Mouse (Mus musculus): Measurements from ENCODE around the gene Tmigd1. TPM values are rescaled to one million over a fixed set of nuclear protein-coding genes. Genes with fewer than 3 reads are reported as not detected.

The Tmigd1 gene
- polyA plus RNA-seq, 1 experiment from 2014 or later: 1.7 TPM

DNA sequence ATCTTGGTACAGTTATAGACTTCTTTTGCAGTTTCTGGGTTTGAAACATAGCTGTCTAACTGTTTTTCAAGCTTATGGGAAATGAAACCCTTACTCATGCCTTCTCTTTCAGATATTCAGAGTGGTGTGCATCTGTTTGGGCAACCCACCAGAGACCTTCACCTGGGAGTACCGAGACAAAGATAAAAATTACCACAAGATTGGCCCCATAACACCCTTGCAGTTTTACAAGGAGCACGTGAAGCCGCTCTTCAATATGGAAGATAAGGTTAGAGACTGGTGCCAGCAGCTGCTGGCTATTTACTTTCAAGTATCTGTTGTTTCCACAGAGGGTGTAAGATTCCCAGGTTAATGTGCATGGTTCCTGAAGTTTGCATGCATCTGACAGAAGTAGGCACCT, 63.7 kb downstream of the Tmigd1 start:
- TF ChIP-seq CTCF (IDR thresholded peaks at IDR 0.05; ENCODE audit: low read depth) (no peak), EP300 (optimal IDR thresholded peaks at IDR 0.05) (no peak)
- 96% methylated on average over 3 of the region's 3 CpGs for WGBS
- peaks cover 30% of the 10 kb centered on the region for H3K36me3 ChIP-seq (ENCODE audit: control insufficient read depth, insufficient read depth, low read length)

More for the DNA sequence above, 63.7 kb downstream of the Tmigd1 start:
- ATAC-seq (ENCODE audit: low FRiP score, low TSS enrichment) (no peak), DNase-seq (ENCODE audit: low spot score) (no peak)
- H3K4me2 ChIP-seq (replicated peaks; ENCODE audit: low read depth): no peak overlapping the region
- no peak overlapping the region for H3K4me3 ChIP-seq (ENCODE audit: low read depth, low read length)
- H3K9ac ChIP-seq (ENCODE audit: low read length): no peak overlapping the region
- H3K9me3 ChIP-seq (ENCODE audit: control insufficient read depth, low read length): no peaks in the 10 kb centered on the region
- no peaks in the 10 kb centered on the region for H3K4me1 ChIP-seq (replicated peaks; ENCODE audit: control insufficient read depth, insufficient read depth)
- no peaks in the 10 kb centered on the region for H3K27me3 ChIP-seq (ENCODE audit: control insufficient read depth, insufficient read depth, low read length)
- H3K27ac ChIP-seq (replicated peaks): no peak overlapping the region

Other genes with a start within 250 kb of the Tmigd1 start
- gene Bhlha9, start 229.7 kb upstream of the Tmigd1 start, polyA plus RNA-seq (2015; fragmentation: Nextera tagmentation; extraction: Ambion mirVana): not detected in 2 replicates
- 0.59 and 0.67 TPM in 2 replicates for gene Trarg1, start 222.4 kb upstream of the Tmigd1 start, polyA plus RNA-seq (2015; fragmentation: Nextera tagmentation; extraction: Ambion mirVana)
- 15.8 and 17.7 TPM in 2 replicates for gene Gosr1, start 138.6 kb upstream of the Tmigd1 start, polyA plus RNA-seq (2015; fragmentation: Nextera tagmentation; extraction: Ambion mirVana)
- gene Cpd, start 55.1 kb upstream of the Tmigd1 start, polyA plus RNA-seq (2015; fragmentation: Nextera tagmentation; extraction: Ambion mirVana): 15.9 and 16.1 TPM in 2 replicates
- gene Blmh, start 22.6 kb downstream of the Tmigd1 start, polyA plus RNA-seq (2015; fragmentation: Nextera tagmentation; extraction: Ambion mirVana): 118 TPM in 2 replicates
- 0.29 and 0.30 TPM in 2 replicates for gene Slc6a4, start 96.4 kb downstream of the Tmigd1 start, polyA plus RNA-seq (2015; fragmentation: Nextera tagmentation; extraction: Ambion mirVana)
- 38.5 and 45.1 TPM in 2 replicates for gene Nsrp1, start 176.3 kb downstream of the Tmigd1 start, polyA plus RNA-seq (2015; fragmentation: Nextera tagmentation; extraction: Ambion mirVana)

All from stomach, postnatal 0 days (tissue).